Mouse (Mus musculus) E14TG2a.4 (cell line): Measurements from ENCODE around the gene Stn1.

Source experiments
- CTCF ChIP-seq: conservative IDR thresholded peaks from 2 replicates; pipeline ENCODE4 v1.5.1; 2014; ENCODE audit warnings: low read length
- NANOG ChIP-seq: IDR thresholded peaks from 2 replicates; pipeline ENCODE4 v1.6.1; 2014; ENCODE audit warnings: borderline replicate concordance, low read length, mixed read lengths
- POU5F1 ChIP-seq: IDR thresholded peaks from 2 replicates; pipeline ENCODE4 v1.6.1; 2014; ENCODE audit warnings: low read length, borderline replicate concordance

- TF ChIP-seq CTCF (no peak), POU5F1 (no peak), NANOG (no peak)
These were observed 78.7 kb downstream of the Stn1 start for GRCm38 (mm10) chr19:47458504-47459161.
